Mouse (Mus musculus) spleen, adult 18-20 months (tissue): ENCODE measurements around the gene Numbl.

Source experiments
- DNase-seq, 2 experiments: peaks; one replicate each; pipeline ENCODE4 v3.0.0; 2022; ENCODE audit warnings: mixed read lengths in 2 of 2

Numbl gene

GRCm38 (mm10) chr7:27255721-27256120 lies 2.5 kb upstream of the Numbl start:
- no peak for DNase-seq

GRCm38 (mm10) chr7:27257046-27257851 lies 984 bp upstream of the Numbl start:
- no peak for DNase-seq

DNA sequence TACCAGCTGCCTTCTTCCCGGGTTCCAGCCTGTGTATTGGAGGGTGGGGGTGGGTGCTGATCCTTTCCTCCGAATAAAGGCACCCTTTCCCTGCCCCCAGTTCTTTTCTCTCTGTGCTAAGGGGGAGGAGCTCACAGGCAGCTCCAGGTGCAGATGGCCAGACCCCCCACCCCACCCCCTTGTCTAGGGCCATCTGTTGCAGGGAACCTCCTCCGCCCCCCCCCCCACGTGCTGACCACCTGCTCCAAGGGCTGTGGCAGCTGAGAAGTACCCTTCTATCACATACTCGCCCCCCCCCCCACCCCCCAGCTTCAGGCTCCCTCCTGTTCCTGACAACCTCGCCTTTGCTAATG lies 405 bp upstream of the Numbl start:
- DNase-seq, result no peak

DNA sequence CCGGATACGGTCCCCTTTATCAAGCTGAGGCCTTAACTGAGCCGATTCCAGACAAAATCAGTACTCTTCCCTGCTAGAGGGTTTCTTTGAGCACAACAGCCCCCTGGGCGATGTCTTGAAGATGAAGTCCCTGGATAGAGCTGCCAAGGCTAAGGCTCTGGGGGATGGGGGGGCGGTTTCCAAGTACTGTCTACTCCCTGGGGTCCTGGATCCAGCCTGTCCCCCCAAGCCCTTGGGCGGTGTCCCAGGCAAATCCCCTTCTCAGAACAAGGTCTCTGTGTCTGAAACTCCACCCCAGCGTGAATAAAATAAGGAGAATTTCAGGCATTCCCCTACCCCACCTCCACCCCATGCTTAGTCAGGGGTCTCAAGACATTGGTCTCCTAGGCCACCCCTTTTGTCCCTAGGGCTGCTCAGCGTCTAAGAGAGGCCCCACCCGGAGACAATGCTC lies 1.1 kb downstream of the Numbl start:
- DNase-seq, result no peak

GRCm38 (mm10) chr7:27259771-27260170 lies 1.5 kb downstream of the Numbl start:
- DNase-seq, result no peak

- no peak for DNase-seq
Observed at GRCm38 (mm10) chr7:27260856-27261255, 2.6 kb downstream of the Numbl start.

GRCm38 (mm10) chr7:27261888-27262287 lies 3.7 kb downstream of the Numbl start:
- DNase-seq, result no peak

- no peak for DNase-seq
Observed at GRCm38 (mm10) chr7:27264761-27265160, 6.5 kb downstream of the Numbl start.

GRCm38 (mm10) chr7:27266515-27267128 lies 8.4 kb downstream of the Numbl start:
- no peak for DNase-seq

DNA sequence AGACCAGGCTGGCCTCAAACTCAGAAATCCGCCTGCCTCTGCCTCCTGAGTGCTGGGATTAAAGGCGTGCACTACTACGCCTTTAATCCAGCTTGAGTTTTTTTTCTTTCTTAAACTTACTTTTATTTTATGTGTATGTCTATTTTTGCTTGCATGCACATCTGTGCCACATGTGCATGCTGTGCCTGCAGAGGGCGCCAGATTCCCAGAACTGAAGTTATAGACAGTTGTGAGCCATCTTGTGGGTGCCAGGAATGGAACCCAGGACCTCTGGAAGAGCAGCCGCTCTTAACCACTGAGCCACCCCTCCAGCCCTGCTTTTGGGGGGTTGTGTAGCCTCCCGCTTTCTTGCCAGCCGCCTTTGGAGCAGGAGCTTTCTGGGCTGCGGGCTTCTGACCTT lies 13.2 kb downstream of the Numbl start:
- no peak for DNase-seq

- DNase-seq, result no peak
Observed at GRCm38 (mm10) chr7:27273739-27274351, 15.6 kb downstream of the Numbl start.

DNA sequence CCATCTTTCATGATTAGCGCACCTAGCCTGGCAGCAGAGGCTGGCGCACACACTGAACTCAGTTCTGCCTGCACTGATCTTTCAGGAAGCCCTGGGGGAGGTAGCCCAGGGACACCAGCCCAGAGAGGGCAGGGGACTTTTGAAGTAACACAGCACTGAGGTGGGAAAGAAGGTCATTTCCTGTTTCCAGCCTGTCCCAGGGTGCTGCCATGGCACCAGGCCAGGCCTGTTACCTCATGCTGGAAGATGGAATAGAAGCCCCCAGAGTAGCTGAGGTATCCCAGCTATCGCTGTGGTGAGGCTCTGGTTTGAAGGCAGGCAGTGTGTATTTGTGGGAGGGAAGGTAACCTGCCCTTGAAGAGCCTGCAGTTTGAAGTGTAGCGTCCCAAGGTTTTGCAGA lies 16.7 kb downstream of the Numbl start:
- no peak for DNase-seq

DNA sequence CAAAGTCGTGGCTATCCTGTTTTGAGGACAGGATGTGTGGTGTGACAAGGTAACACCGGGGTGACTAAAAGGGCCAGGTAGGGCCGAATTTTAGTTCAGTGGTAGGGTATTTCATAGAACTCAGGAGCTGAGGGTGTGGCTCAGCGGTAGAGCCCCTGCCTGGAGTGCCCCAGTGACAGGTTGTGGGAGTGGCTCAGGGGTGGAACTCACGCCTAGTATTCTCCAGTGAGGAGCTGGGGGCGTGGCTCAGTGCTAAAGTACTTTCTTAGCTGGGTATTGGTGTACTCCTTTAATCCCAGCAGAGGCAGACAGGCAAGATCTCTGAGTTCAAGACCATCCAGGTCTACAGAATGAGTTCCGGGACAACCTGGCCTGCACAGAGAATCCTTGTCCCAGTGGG lies 17.8 kb downstream of the Numbl start:
- DNase-seq, result no peak

GRCm38 (mm10) chr7:27277191-27277590 lies 19.0 kb downstream of the Numbl start:
- no peak for DNase-seq

- DNase-seq, result no peak
Observed at GRCm38 (mm10) chr7:27281717-27282116, 23.5 kb downstream of the Numbl start.

DNA sequence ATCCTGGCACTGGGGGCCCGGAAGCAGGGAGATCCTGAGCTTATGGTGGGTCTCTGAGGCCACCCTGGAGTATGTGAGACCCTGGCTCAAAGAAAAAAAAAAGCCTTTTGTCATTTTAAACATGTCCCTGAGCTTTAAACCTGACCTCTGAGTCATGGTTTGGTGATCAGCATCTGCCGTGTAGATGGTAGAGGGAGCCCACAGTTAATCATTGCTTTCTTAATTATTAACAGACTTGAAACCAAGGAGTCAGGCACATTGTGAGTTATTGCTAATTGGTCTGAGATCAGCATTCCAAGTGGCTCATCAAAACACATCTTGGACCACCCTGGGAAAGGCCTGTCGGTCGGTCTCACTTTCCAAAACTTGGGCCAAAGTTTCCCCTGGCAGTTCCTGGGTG lies 24.0 kb downstream of the Numbl start:
- no peak for DNase-seq

- peak in 1 of 2 experiments; percentile 24 for DNase-seq
Observed at GRCm38 (mm10) chr7:27284865-27285697, 26.8 kb downstream of the Numbl start.

DNA sequence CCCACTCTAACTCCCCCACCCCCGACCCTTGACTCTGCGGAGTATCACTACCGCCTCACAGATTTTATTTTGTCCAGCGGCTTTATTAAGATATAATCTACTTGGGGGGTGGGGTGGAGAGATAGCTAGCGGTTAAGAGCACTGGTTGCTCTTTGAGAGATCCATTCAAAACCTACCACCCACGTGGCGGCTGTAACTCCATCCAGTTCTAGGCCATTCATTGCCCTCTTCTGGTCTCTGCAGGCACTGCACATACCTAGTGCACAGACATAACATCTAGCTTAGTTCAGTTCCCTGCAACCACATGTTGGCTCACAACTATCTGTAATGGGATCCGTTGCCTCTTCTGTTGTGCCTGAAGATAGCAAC lies 27.4 kb downstream of the Numbl start:
- DNase-seq, result peak in 1 of 2 experiments; percentile 38

DNA sequence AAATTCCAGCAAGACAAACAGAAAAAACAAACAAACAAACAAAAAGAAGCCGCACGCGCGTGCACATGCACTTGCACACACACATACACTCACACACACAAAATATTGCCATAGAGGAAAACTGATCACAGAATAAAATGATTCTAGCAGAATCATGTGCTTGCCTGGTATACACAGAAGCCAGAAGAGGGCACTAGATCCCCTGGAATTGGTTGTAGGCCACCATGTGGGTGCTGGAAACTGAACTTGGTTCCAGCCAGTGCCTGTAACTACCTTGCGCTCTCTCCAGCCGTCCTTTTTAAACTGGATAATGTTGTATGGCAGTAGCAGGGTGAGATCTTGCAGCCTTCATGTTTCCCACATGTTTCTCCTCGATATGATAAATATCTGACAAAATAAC lies 30.5 kb downstream of the Numbl start:
- DNase-seq, result no peak

DNA sequence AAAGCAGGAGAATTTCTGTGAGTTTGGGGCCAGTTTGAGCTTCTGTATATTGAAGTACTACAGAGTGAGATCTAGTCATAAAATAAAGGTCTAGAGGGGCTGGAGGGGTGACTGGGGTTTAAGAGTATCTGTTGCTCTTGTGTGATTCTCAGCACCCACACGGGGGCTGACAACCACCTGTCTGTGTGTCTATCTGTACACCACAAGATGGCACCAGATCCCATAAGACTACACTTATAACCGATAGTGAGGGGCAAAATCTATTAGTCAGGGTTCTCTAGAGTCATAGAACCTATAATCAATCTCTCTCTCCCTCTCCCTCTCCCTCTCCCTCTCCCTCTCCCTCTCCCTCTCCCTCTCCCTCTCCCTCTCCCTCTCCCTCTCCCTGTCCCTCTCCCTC lies 32.3 kb downstream of the Numbl start:
- DNase-seq, result no peak

- no peak for DNase-seq
Observed at GRCm38 (mm10) chr7:27291795-27292466, 33.7 kb downstream of the Numbl start.

- no peak for DNase-seq
Observed at GRCm38 (mm10) chr7:27295956-27296355, 37.7 kb downstream of the Numbl start.

GRCm38 (mm10) chr7:27296518-27296917 lies 38.3 kb downstream of the Numbl start:
- DNase-seq, result no peak
